Mouse (Mus musculus): ENCODE results near the gene Tie1. TPM values are rescaled to one million over a fixed set of nuclear protein-coding genes. Genes with fewer than 3 reads are reported as not detected.

Gene Tie1
- polyA plus RNA-seq, 1 experiment from 2014 or later: 14.5 TPM

DNA sequence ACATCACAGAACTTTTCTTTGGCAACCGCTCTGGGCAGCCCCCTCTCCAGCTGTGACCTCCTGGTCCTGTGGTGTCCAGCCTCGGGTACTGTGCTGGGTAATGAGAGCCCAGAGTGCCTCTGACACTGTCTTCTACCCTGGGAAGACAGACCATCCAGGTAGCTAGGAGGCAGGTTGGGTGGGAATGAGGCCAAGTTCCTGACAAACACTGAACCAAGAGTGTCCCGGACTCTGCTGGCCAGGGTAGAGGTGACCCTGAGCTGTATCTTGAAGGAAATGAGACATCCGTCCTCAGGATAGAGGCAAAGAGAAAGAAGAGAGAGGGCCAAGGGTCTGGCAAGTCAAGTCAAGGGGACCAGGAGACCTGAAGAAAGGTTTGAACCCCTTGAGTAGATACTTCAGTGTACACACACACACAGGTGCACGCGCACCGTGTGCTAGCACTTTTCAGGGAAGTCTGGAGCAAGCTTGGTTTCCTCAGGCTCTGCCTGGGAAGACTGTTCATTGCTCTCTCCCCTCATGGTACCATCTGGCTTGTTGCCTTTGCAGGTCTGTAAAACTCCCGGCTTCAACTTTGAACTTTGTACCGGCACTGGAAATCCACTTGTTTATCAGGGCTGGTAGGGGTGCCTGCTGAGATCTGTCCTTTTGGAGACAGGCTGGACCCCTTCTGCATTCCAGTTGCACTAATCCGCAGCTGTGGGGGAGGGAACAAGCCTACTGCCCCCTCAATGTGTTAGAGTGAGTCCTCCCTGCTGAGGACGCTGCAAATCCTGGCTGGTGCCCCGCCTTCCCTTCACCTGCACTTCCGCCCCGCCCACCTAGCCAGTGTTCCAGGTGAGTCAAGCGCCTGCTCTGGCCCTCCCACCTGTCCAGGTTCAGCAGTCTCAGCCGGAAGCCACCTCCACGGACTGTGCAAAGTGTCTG, 36.8 kb upstream of the Tie1 start, which contains the start of gene 2610528J11Rik:
TSS of gene 2610528J11Rik (plus strand) at position 592 of the 927 bp plus-strand sequence.
- ATAC-seq (replicated peaks; ENCODE audit: low FRiP score) (no peak), DNase-seq (ENCODE audit: low spot score) (no peak)
- Histone ChIP-seq H3K36me3 (ENCODE audit: control insufficient read depth, insufficient read depth, low read length) (no peaks in the 10 kb centered on the region), H3K27ac (ENCODE audit: low read depth, low read length) (no peak within 1 kb of the TSS), H3K4me1 (replicated peaks; ENCODE audit: control insufficient read depth, insufficient read depth, low read length) (no peaks in the 10 kb centered on the region; the same call in 1 of the 2 replicates), H3K27me3 (ENCODE audit: control insufficient read depth, insufficient read depth, low read length) (no peaks in the 10 kb centered on the region), H3K9ac (ENCODE audit: low read length) (no peak within 1 kb of the TSS), H3K4me3 (ENCODE audit: low read depth, low read length) (no peak within 1 kb of the TSS), H3K9me3 (ENCODE audit: control insufficient read depth, low read length) (no peaks in the 10 kb centered on the region), H3K4me2 (ENCODE audit: low read depth, low read length, severe bottlenecking) (no peak within 1 kb of the TSS)
- 30% methylated on average over 17 of the region's 17 CpGs for WGBS

DNA sequence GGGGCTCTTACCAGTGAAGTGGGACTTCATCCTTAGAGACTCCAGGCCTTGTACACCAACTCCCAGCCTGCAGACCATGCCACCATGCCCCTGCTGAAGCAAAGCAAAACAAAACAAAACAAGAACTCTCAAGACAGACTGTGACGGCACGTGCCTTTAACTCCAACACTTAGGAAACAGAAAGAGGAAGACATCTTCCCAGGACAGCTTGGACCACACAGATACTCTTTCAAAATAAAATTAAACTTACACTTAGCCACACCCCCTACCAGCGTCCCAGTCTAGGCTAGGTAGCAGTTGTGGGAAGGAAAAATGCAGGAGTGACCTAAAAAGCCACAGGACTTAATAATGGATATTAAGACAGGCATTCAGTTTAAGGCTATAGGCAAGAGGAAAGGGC, 35.9 kb upstream of the Tie1 start:
- 63% methylated on average over 3 of the region's 3 CpGs for whole genome bisulfite sequencing
- no peak overlapping the region for H3K9ac ChIP-seq (ENCODE audit: low read length)
- no peak overlapping the region for H3K4me2 ChIP-seq (ENCODE audit: low read depth, low read length, severe bottlenecking)
- H3K9me3 ChIP-seq (ENCODE audit: control insufficient read depth, low read length): no peaks in the 10 kb centered on the region
- DNase-seq (ENCODE audit: low spot score) (no peak), ATAC-seq (replicated peaks; ENCODE audit: low FRiP score) (no peak)
- H3K4me3 ChIP-seq (ENCODE audit: low read depth, low read length): no peak overlapping the region
- H3K27me3 ChIP-seq (ENCODE audit: control insufficient read depth, insufficient read depth, low read length): no peaks in the 10 kb centered on the region
- H3K27ac ChIP-seq (ENCODE audit: low read depth, low read length): no peak overlapping the region
- no peaks in the 10 kb centered on the region for H3K4me1 ChIP-seq (replicated peaks; ENCODE audit: control insufficient read depth, insufficient read depth, low read length)
- H3K36me3 ChIP-seq (ENCODE audit: control insufficient read depth, insufficient read depth, low read length): no peaks in the 10 kb centered on the region

DNA sequence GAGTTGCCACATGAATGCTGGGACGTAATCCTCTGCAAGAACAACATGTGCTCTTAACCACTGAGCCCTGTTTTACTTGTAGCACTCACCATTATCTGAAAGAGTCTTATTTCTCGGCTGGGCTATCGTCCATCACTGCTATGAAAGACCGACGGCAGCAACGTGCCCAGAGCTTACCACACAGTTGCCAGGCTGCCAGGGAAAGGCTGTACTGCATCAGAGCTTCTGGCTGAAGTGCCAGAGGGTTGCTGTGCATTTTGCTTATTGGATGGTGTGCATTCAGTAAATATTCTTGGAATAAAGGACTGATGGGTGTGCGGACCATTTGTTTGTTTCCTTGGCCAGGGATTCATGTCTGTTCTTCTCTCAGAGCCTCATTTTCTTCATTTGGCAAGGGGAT, 34.1 kb upstream of the Tie1 start:
- DNase-seq (ENCODE audit: low spot score): no peak
- Histone ChIP-seq H3K27me3 (ENCODE audit: control insufficient read depth, insufficient read depth, low read length) (no peaks in the 10 kb centered on the region), H3K9me3 (ENCODE audit: control insufficient read depth, low read length) (no peaks in the 10 kb centered on the region), H3K4me1 (replicated peaks; ENCODE audit: control insufficient read depth, insufficient read depth, low read length) (no peaks in the 10 kb centered on the region), H3K36me3 (ENCODE audit: control insufficient read depth, insufficient read depth, low read length) (no peaks in the 10 kb centered on the region), H3K4me2 (ENCODE audit: low read depth, low read length, severe bottlenecking) (no peak overlapping the region), H3K9ac (ENCODE audit: low read length) (no peak overlapping the region), H3K27ac (ENCODE audit: low read depth, low read length) (no peak overlapping the region), H3K4me3 (ENCODE audit: low read depth, low read length) (no peak overlapping the region)
- no peak for ATAC-seq (replicated peaks; ENCODE audit: low FRiP score)
- WGBS: 83% methylated on average over 7 of the region's 7 CpGs

DNA sequence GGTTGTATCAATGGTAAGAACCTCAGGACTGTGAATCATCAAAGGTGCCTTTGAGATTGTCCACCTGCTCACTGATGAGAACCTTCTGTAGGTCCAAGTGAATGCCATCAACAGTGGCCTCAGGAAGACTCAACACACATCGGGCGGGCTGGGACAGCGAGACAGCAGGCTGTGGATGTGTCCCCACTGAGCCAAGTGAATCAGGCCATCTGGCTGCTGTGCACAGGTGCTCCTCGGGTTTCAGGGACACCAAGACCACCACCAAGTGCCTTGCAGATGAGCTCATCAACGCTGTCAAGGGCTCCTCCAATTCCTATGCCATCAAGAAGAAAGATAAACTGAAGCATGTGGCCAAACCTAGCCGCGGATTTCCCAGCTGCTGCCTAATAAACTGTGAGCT, 32.4 kb upstream of the Tie1 start:
- 88% methylated on average over 7 of the region's 7 CpGs for WGBS
- DNase-seq (ENCODE audit: low spot score) (no peak), ATAC-seq (replicated peaks; ENCODE audit: low FRiP score) (no peak)
- no peak overlapping the region for H3K4me2 ChIP-seq (ENCODE audit: low read depth, low read length, severe bottlenecking)
- no peak overlapping the region for H3K9ac ChIP-seq (ENCODE audit: low read length)
- H3K27me3 ChIP-seq (ENCODE audit: control insufficient read depth, insufficient read depth, low read length): no peaks in the 10 kb centered on the region
- H3K36me3 ChIP-seq (ENCODE audit: control insufficient read depth, insufficient read depth, low read length): no peaks in the 10 kb centered on the region
- H3K27ac ChIP-seq (ENCODE audit: low read depth, low read length): no peak overlapping the region
- no peaks in the 10 kb centered on the region for H3K9me3 ChIP-seq (ENCODE audit: control insufficient read depth, low read length)
- H3K4me3 ChIP-seq (ENCODE audit: low read depth, low read length): no peak overlapping the region
- H3K4me1 ChIP-seq (replicated peaks; ENCODE audit: control insufficient read depth, insufficient read depth, low read length): 0 out of 2 replicates have a peak, but pooled peaks cover 1% of the 10 kb centered on the region

DNA sequence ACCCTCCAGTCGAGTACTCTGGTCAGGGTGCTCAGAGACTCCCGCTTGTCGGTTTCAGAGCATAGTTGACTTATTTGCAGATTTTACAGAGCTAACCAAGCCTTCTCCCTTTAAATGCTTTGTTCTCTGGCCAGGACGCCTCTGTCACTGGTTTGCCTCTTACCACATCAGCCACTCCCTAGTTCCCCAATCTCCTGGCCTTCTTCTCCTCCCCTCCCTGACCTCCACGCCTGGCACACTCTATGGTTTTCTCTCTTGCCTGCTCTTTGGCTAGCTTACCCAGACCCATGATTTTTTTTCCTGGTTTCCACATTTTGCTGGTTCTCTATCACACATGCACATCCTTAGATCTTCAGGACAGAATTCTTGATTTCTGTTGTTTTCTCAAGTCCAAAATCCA, 28.3 kb upstream of the Tie1 start:
- no peaks in the 10 kb centered on the region for H3K9me3 ChIP-seq (ENCODE audit: control insufficient read depth, low read length)
- H3K4me3 ChIP-seq (ENCODE audit: low read depth, low read length): no peak overlapping the region
- WGBS: 71% methylated on average over 5 of the region's 5 CpGs
- no peak overlapping the region for H3K9ac ChIP-seq (ENCODE audit: low read length)
- no peak overlapping the region for H3K4me2 ChIP-seq (ENCODE audit: low read depth, low read length, severe bottlenecking)
- H3K27ac ChIP-seq (ENCODE audit: low read depth, low read length): no peak overlapping the region
- no peaks in the 10 kb centered on the region for H3K36me3 ChIP-seq (ENCODE audit: control insufficient read depth, insufficient read depth, low read length)
- DNase-seq (ENCODE audit: low spot score): no peak
- no peak for ATAC-seq (replicated peaks; ENCODE audit: low FRiP score)
- H3K27me3 ChIP-seq (ENCODE audit: control insufficient read depth, insufficient read depth, low read length): no peaks in the 10 kb centered on the region
- H3K4me1 ChIP-seq (replicated peaks; ENCODE audit: control insufficient read depth, insufficient read depth, low read length): 0 out of 2 replicates have a peak, but pooled peaks cover 3% of the 10 kb centered on the region

DNA sequence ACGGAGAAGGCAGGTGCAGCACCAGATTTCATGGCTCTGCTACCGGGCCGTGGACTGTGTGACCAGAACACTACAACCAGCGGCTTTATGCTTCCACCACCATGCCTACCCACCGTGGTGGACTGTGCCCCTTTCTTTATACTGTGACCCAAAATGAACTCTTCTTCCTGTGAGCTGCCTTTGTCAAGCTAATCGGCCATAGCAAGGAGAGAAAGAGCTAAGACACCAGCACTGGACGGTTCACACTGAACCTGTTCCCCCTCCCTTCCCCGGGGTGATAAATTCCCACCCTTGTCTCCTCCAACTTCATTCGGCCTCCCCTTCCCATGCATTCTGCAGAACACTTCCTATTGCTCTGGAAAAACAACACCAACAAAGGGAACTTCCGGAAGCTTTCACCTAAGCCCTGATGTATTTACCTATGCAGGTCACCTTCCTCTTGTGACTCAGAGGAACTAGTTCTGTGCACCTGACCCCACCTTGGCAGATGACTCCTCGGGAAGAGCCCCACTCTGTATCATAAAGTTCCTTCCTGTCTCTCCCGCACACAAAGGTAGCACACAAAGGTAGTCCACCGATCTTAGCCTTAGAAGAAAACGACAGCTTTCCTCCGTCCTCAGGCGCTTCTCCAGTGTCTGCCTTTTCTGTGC, 27.8 kb upstream of the Tie1 start:
- Histone ChIP-seq H3K9ac (ENCODE audit: low read length) (no peak overlapping the region), H3K4me2 (ENCODE audit: low read depth, low read length, severe bottlenecking) (no peak overlapping the region), H3K27ac (ENCODE audit: low read depth, low read length) (no peak overlapping the region), H3K4me3 (ENCODE audit: low read depth, low read length) (no peak overlapping the region), H3K9me3 (ENCODE audit: control insufficient read depth, low read length) (no peaks in the 10 kb centered on the region), H3K36me3 (ENCODE audit: control insufficient read depth, insufficient read depth, low read length) (no peaks in the 10 kb centered on the region), H3K27me3 (ENCODE audit: control insufficient read depth, insufficient read depth, low read length) (no peaks in the 10 kb centered on the region), H3K4me1 (replicated peaks; ENCODE audit: control insufficient read depth, insufficient read depth, low read length) (peaks cover 3% of the 10 kb centered on the region; the same call in 1 of the 2 replicates)
- no peak for DNase-seq (ENCODE audit: low spot score)
- ATAC-seq (replicated peaks; ENCODE audit: low FRiP score): no peak
- WGBS: 42% methylated on average over 16 of the region's 16 CpGs

DNA sequence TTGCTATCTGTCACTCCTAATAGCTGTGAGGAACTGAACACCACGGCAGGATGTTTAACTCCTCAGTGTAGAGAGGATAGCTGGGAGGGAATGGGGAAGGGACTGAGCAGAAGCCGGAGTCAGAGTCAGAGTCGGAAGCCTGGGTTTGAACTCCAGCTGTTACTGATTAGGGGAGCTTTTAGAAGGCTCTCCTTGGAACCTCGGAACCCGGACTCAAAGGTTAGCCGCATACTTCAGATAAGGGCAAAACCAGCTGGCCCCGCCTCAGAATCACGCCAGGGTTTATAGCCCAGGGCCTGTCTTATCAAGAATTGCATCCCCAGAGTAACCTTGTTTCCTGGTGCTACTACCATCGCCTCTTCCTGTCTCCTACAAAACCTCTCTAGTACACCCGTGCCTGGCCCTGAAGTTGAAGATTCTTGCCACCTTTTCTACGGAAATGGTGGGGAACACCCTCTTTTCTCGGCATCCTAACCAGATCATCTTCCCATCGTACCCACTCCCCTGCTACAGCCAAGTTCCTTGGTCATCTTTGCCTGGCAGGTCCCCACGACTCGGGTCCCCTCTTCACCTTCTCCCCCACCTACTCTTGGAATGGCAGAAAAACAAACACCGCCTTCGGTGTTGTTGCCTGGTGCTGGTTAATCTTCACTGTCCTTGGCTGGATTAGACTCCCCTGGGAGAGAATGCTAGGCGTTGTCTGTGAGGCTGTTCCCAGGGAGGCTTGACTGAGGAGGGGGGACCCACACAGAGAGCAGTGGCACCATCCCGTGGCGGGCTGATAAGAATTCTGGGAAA, 27.0 kb upstream of the Tie1 start:
- no peak overlapping the region for H3K27ac ChIP-seq (ENCODE audit: low read depth, low read length)
- WGBS: 26% methylated on average over 20 of the region's 20 CpGs
- H3K4me1 ChIP-seq (replicated peaks; ENCODE audit: control insufficient read depth, insufficient read depth, low read length): peaks cover 3% of the 10 kb centered on the region; the same call in 1 of the 2 replicates
- H3K4me3 ChIP-seq (ENCODE audit: low read depth, low read length): no peak overlapping the region
- no peak overlapping the region for H3K4me2 ChIP-seq (ENCODE audit: low read depth, low read length, severe bottlenecking)
- H3K9me3 ChIP-seq (ENCODE audit: control insufficient read depth, low read length): no peaks in the 10 kb centered on the region
- ATAC-seq (replicated peaks; ENCODE audit: low FRiP score): no peak
- no peaks in the 10 kb centered on the region for H3K36me3 ChIP-seq (ENCODE audit: control insufficient read depth, insufficient read depth, low read length)
- no peak overlapping the region for H3K9ac ChIP-seq (ENCODE audit: low read length)
- H3K27me3 ChIP-seq (ENCODE audit: control insufficient read depth, insufficient read depth, low read length): no peaks in the 10 kb centered on the region
- DNase-seq (ENCODE audit: low spot score): no peak

DNA sequence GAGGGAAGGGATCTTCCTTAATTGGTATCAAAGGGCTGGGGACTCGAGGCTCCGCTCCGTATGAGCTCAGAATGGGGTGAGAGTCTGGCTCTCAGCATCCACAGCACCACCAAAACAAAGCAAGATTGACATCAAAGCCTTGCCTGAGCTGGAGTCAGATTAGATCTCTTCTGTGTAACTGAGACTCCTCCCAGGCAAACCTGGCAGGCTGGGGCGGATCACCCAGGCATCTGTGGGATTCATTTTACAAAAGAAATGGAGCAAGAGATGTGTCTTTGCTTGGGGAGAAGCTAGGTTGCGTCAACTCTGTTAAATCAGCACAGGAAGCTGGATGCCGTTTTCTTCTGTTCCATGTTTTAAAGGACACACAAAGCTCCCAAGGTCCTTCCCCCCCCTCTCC, 19.2 kb upstream of the Tie1 start:
- no peak overlapping the region for H3K4me3 ChIP-seq (ENCODE audit: low read depth, low read length)
- no peaks in the 10 kb centered on the region for H3K27me3 ChIP-seq (ENCODE audit: control insufficient read depth, insufficient read depth, low read length)
- H3K27ac ChIP-seq (ENCODE audit: low read depth, low read length): no peak overlapping the region; the same call in 1 of the 2 replicates
- no peak overlapping the region for H3K9ac ChIP-seq (ENCODE audit: low read length)
- H3K36me3 ChIP-seq (ENCODE audit: control insufficient read depth, insufficient read depth, low read length): no peaks in the 10 kb centered on the region
- DNase-seq (ENCODE audit: low spot score) (no peak), ATAC-seq (replicated peaks; ENCODE audit: low FRiP score) (no peak)
- peaks cover 4% of the 10 kb centered on the region for H3K4me1 ChIP-seq (replicated peaks; ENCODE audit: control insufficient read depth, insufficient read depth, low read length)
- WGBS: 8% methylated on average over 6 of the region's 6 CpGs
- H3K4me2 ChIP-seq (ENCODE audit: low read depth, low read length, severe bottlenecking): no peak overlapping the region
- no peaks in the 10 kb centered on the region for H3K9me3 ChIP-seq (ENCODE audit: control insufficient read depth, low read length)
